Mouse (Mus musculus) cerebellum, adult 2 months (tissue): Measurements from ENCODE around the gene Lrrc74a.

ENCODE experiments used
- CTCF ChIP-seq: fragments of 200-500 bp; IDR thresholded peaks from 2 replicates; pipeline ENCODE4 v1.5.1; 2011; ENCODE audit warnings: low read depth, mild to moderate bottlenecking, control low read depth, low read length, moderate library complexity, borderline replicate concordance; ENCODE audit not compliant: insufficient read depth
- POLR2A ChIP-seq: fragments of 200-500 bp; IDR thresholded peaks from 2 replicates; pipeline ENCODE4 v1.6.1; 2011; ENCODE audit warnings: low read length, control low read depth, borderline replicate concordance; ENCODE audit not compliant: insufficient read depth

DNA sequence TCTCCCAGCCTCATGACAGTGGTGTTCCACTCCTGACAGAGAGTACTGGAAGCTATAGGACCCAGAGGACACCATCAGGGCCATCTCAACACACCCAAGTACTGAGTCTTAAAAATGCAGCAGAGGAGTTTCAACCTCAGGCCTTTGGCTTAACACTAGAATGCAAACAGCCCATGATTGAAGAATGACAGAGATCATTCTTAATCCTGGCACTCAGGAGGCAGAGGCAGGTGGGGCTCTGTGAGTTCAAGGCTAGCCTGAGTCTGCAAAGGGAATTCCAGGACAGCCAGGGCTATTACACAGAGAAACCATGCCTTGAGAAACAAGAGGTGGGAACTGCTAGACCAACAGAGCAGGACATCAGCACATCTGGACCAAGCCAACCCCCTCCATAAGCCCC, 35.6 kb downstream of the Lrrc74a start:
- no peak for TF ChIP-seq POLR2A
- TF ChIP-seq CTCF, result no peak
